Mouse (Mus musculus) lung, embryonic 16.5 days (tissue): ENCODE measurements around the gene Tsen54. TPM values are rescaled to one million over a fixed set of nuclear protein-coding genes. Genes with fewer than 3 reads are reported as not detected.

Source experiments
- ATAC-seq: fragments of 200-750 bp; cut with Nextera tagmentation; 2 replicates; pipeline ENCODE4 v1.8.0; 2017; ENCODE audit warnings: low read depth, mild to moderate bottlenecking, moderate library complexity
- H3K27ac ChIP-seq: fragments of 300-500 bp; sonication (generic); 2 replicates; pipeline ENCODE4 v1.5.1; 2014; ENCODE audit warnings: mild to moderate bottlenecking, control low read depth, low read length
- H3K27me3 ChIP-seq: fragments of 300-500 bp; sonication (generic); 2 replicates; pipeline ENCODE4 v1.6.1; 2014; ENCODE audit warnings: low read depth, low read length, mixed read lengths; ENCODE audit not compliant: control insufficient read depth, insufficient read depth
- H3K36me3 ChIP-seq: fragments of 300-500 bp; sonication (generic); 2 replicates; pipeline ENCODE4 v1.6.1; 2014; ENCODE audit warnings: low read length; ENCODE audit not compliant: control insufficient read depth, insufficient read depth
- H3K4me1 ChIP-seq: fragments of 300-500 bp; sonication (generic); replicated peaks from 2 replicates; pipeline ENCODE4 v1.6.1; 2014; ENCODE audit warnings: low read length, mixed read lengths; ENCODE audit not compliant: control insufficient read depth, insufficient read depth
- H3K4me2 ChIP-seq: fragments of 300-500 bp; sonication (generic); 2 replicates; pipeline ENCODE4 v1.6.1; 2014; ENCODE audit warnings: low read depth, low read length, control low read depth
- H3K4me3 ChIP-seq: fragments of 300-500 bp; sonication (generic); 2 replicates; pipeline ENCODE4 v1.5.1; 2014; ENCODE audit warnings: mild to moderate bottlenecking, low read length, control low read depth
- H3K9ac ChIP-seq: fragments of 300-500 bp; sonication (generic); 2 replicates; pipeline ENCODE4 v1.6.1; 2014; ENCODE audit warnings: low read length, control low read depth
- H3K9me3 ChIP-seq: fragments of 300-500 bp; sonication (generic); 2 replicates; pipeline ENCODE4 v1.6.1; 2016; ENCODE audit warnings: low read length; ENCODE audit not compliant: control insufficient read depth
- WGBS: fragments of 180-500 bp; shearing (Covaris S2); extraction: QIAGEN DNeasy Blood & Tissue Kit; methylation state at CpG from one replicate; pipeline ENCODE4 v1.1.7; 2014; 5-methylcytosine and 5-hydroxymethylcytosine counted together
- polyA plus RNA-seq: library from polyadenylated mRNA; unstranded; fragments of >200 nt; fragmentation: Nextera tagmentation; extraction: Ambion mirVana; gene quantifications from 2 replicates; pipeline ENCODE4 v1.2.1, GENCODE M21; 2015

Gene Tsen54
- polyA plus RNA-seq, 1 experiment from 2014 or later = 36.9 TPM

- peak; percentile 98 for ATAC-seq
- WGBS = under 1% methylated on average over 87 of the region's 87 CpGs
- H3K27me3 ChIP-seq = peaks cover 9% of the 10 kb centered on the region; the same call in 1 of the 2 replicates
- no peaks in the 10 kb centered on the region for H3K9me3 ChIP-seq
- peaks cover 22% of the 10 kb centered on the region for H3K36me3 ChIP-seq
- H3K4me2 ChIP-seq = peak within 1 kb of the TSS; percentile 86
- peak within 1 kb of the TSS; percentile 70 for H3K9ac ChIP-seq
- peak within 1 kb of the TSS; percentile 81 for H3K27ac ChIP-seq
- H3K4me1 ChIP-seq = peaks cover 21% of the 10 kb centered on the region
- peak within 1 kb of the TSS; percentile 65 for H3K4me3 ChIP-seq
Measured at GRCm38 (mm10) chr11:115823774-115824740, 9.5 kb downstream of the Tsen54 start, which contains the start of gene Llgl2. Gene Llgl2 (plus strand): TSS chr11:115824049.

- Histone ChIP-seq H3K36me3 (peaks cover 19% of the 10 kb centered on the region), H3K27ac (peak overlapping the region; percentile 81), H3K9ac (peak overlapping the region; percentile 70), H3K4me3 (peak overlapping the region; percentile 65), H3K9me3 (no peaks in the 10 kb centered on the region), H3K4me2 (peak overlapping the region; percentile 86), H3K4me1 (peaks cover 24% of the 10 kb centered on the region), H3K27me3 (peaks cover 9% of the 10 kb centered on the region; the same call in 1 of the 2 replicates)
- ATAC-seq = no peak
- WGBS = 12% methylated on average over 11 of the region's 11 CpGs
Measured at GRCm38 (mm10) chr11:115824813-115825212, 10.3 kb downstream of the Tsen54 start.

- Histone ChIP-seq H3K36me3 (peaks cover 7% of the 10 kb centered on the region), H3K4me2 (peak overlapping the region; percentile 26), H3K4me3 (0 out of 2 replicates have a peak overlapping the region, but pooled peaks have one; percentile 1), H3K4me1 (peaks cover 40% of the 10 kb centered on the region), H3K9me3 (no peaks in the 10 kb centered on the region), H3K9ac (peak overlapping the region; percentile 44; the same call in 1 of the 2 replicates), H3K27ac (peak overlapping the region; percentile 78), H3K27me3 (peaks cover 9% of the 10 kb centered on the region; the same call in 1 of the 2 replicates)
- WGBS = 54% methylated on average over 5 of the region's 5 CpGs
- no peak for ATAC-seq
Measured at GRCm38 (mm10) chr11:115826487-115826886, 12.0 kb downstream of the Tsen54 start.

- H3K9me3 ChIP-seq = no peaks in the 10 kb centered on the region
- H3K27ac ChIP-seq = peak overlapping the region; percentile 78
- ATAC-seq = no peak
- H3K4me2 ChIP-seq = peak overlapping the region; percentile 26; the same call in 1 of the 2 replicates
- 53% methylated on average over 6 of the region's 6 CpGs for WGBS
- H3K4me1 ChIP-seq = peaks cover 51% of the 10 kb centered on the region
- no peaks in the 10 kb centered on the region for H3K36me3 ChIP-seq
- peaks cover 9% of the 10 kb centered on the region; the same call in 1 of the 2 replicates for H3K27me3 ChIP-seq
- H3K9ac ChIP-seq = no peak overlapping the region; the same call in 1 of the 2 replicates
- no peak overlapping the region for H3K4me3 ChIP-seq
Measured at GRCm38 (mm10) chr11:115827624-115828023, 13.1 kb downstream of the Tsen54 start.

GRCm38 (mm10) chr11:115829036-115829435 is 14.5 kb downstream of the Tsen54 start:
- H3K36me3 ChIP-seq = no peaks in the 10 kb centered on the region
- no peak for ATAC-seq
- H3K9me3 ChIP-seq = no peaks in the 10 kb centered on the region
- no peak overlapping the region for H3K4me2 ChIP-seq
- peaks cover 60% of the 10 kb centered on the region for H3K4me1 ChIP-seq
- 46% methylated on average over 4 of the region's 4 CpGs for WGBS
- no peak overlapping the region for H3K27ac ChIP-seq
- peaks cover 9% of the 10 kb centered on the region; the same call in 1 of the 2 replicates for H3K27me3 ChIP-seq
- H3K9ac ChIP-seq = no peak overlapping the region
- no peak overlapping the region for H3K4me3 ChIP-seq

- Histone ChIP-seq H3K36me3 (no peaks in the 10 kb centered on the region), H3K9ac (no peak overlapping the region), H3K4me1 (peaks cover 66% of the 10 kb centered on the region), H3K27ac (peak overlapping the region; percentile 95), H3K4me2 (0 out of 2 replicates have a peak overlapping the region, but pooled peaks have one; percentile 24), H3K27me3 (peaks cover 3% of the 10 kb centered on the region; the same call in 1 of the 2 replicates), H3K9me3 (no peaks in the 10 kb centered on the region), H3K4me3 (no peak overlapping the region)
- ATAC-seq = no peak
- WGBS = 27% methylated on average over 25 of the region's 25 CpGs
Measured at GRCm38 (mm10) chr11:115830550-115831325, 16.2 kb downstream of the Tsen54 start.

GRCm38 (mm10) chr11:115831518-115831917 is 17.0 kb downstream of the Tsen54 start:
- Histone ChIP-seq H3K9ac (peak overlapping the region; percentile 32; the same call in 1 of the 2 replicates), H3K4me1 (peaks cover 71% of the 10 kb centered on the region), H3K4me3 (no peak overlapping the region), H3K9me3 (no peaks in the 10 kb centered on the region), H3K36me3 (no peaks in the 10 kb centered on the region), H3K4me2 (no peak overlapping the region), H3K27ac (peak overlapping the region; percentile 95), H3K27me3 (no peaks in the 10 kb centered on the region)
- 30% methylated on average over 3 of the region's 3 CpGs for WGBS
- no peak for ATAC-seq

GRCm38 (mm10) chr11:115832064-115832463 is 17.5 kb downstream of the Tsen54 start:
- 48% methylated on average over 6 of the region's 6 CpGs for WGBS
- Histone ChIP-seq H3K27ac (peak overlapping the region; percentile 95), H3K4me3 (no peak overlapping the region), H3K36me3 (no peaks in the 10 kb centered on the region), H3K9ac (no peak overlapping the region), H3K27me3 (no peaks in the 10 kb centered on the region), H3K4me1 (peaks cover 67% of the 10 kb centered on the region), H3K9me3 (no peaks in the 10 kb centered on the region), H3K4me2 (peak overlapping the region; percentile 15; the same call in 1 of the 2 replicates)
- ATAC-seq = no peak
